Mouse (Mus musculus) ovary, adult 18-20 months (tissue): ENCODE measurements around the gene Tbc1d16.
"Not testable (repeated sequence)": the region's sequence is repeated elsewhere in the genome, so short reads cannot be mapped to it uniquely, and the experiment has no call there.

ENCODE experiments used
- DNase-seq: peaks from one replicate; pipeline ENCODE4 v3.0.0; 2022; ENCODE audit warnings: low spot score, mixed read lengths

Gene Tbc1d16

DNA sequence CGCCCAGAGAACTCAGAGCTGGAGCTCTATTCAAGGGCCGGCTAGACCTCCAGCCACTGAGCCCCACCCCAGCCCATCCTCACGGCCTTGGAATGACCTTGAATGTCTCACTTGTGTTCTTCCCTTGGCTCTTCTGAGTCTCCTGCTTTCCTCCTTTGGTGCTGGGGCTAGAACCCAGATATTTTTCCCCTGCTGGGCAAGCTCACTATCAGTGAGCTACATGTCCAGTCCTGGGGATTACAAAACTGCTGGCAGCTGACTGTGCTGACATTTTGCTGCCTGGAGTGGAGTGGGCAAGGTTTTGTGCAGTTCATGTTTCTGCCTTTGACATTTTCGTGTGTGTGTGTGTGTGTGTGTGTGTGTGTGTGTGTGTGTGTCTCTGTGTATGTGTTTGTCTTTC is 111.3 kb downstream of the Tbc1d16 start:
- peak; percentile 52 for DNase-seq

DNA sequence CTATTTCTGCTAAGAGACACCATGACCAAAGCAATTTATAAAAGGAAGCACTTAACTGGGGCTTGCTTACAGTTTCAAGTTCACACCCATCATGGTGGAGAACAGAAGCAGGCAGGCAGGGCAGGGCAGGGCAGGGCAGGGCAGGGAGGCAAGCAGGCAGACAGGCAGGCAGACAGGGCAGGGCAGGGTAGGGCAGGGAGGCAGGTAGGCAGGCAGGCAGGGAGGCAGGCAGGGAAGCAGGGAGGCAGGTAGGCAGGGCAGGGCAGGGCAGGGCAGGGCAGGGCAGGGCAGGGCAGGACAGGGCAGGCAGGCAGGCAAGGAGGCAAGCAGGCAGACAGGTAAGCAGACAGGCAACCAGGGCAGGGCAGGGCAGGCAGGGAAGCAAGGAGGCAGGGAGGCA is 115.6 kb downstream of the Tbc1d16 start:
- DNase-seq: no peak

DNA sequence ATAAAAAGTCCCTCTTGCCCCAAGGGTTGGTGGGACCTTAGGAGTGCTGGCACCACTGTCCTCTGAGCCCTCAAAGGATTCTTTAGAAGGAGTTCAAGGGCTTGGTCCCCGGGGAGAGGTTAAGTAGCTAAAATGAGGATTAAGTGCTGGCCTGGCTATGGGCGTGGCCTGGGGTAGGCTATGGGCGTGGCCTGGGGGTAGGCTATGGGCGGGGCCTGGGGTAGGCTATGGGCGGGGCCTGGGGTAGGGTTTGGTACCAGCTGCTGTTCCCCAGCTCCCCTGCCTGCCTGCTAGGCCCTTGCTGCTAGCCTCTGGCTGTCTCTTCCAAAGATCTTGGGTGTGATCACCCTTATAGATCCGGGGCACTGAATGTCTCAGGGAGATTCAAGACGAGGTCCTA is 117.0 kb downstream of the Tbc1d16 start:
- no peak for DNase-seq

DNA sequence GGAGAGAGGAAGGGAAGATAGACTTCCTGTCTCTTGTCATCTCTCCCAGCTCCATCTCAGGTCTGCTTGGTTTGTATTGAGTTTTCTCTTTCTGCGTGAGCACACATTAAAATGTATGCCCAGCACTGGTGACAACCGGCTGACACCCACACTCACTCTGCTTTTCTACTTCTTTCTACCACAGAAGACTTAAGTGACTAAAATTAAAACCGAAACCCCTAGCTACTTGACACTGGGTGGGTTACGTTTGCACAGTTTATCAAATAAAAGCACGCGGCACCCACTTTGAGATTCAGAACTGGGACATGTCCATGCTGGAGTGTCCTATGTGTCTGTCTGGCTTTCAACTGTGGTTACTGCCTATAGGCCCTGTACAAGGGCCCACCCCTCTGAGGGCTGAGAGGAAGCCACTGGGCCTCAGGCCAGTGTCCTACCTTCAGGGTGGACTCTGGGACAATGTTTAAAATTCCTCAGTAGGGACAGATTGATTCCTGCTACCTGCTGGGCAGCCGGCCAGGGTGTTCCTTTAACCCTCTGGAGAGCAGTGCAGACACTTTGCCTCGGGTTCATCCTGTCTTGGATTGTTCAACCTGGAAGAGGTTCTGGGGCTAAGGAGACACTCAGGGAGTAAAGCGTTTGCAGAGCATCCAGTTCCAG is 118.8 kb downstream of the Tbc1d16 start:
- DNase-seq: no peak

DNA sequence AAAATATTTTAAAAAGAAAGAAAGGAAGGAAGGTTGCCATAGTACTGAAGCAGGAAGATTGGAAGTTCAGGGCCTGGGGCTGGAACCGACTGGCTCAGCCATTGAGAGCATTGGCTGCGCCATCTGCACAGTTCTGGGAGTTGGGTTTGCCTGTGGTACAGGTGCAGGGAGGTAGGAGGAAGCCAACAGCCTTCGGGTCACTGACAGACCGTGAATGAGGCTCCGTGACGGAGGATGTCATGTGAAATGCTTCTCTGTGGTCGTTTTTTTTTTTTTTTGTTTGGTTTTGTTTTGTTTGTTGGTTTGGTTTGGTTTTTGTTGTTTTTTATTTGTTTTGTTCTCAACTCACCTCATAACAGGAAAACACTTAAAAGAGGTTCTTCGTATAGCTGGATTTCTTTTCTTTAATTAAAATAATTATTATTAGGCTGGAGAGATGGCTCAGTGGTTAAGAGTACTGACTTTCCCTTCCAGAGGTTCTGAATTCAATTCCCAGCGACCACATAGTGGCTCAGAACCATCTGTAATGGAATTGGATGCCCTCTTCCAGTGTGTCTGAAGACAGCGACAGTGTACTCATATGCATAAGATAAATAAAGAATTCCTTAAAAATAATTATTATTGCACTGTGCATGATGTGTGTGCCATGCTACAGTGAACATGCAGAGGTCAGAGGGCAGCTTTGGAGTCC is 119.6 kb downstream of the Tbc1d16 start:
- no peak for DNase-seq

DNA sequence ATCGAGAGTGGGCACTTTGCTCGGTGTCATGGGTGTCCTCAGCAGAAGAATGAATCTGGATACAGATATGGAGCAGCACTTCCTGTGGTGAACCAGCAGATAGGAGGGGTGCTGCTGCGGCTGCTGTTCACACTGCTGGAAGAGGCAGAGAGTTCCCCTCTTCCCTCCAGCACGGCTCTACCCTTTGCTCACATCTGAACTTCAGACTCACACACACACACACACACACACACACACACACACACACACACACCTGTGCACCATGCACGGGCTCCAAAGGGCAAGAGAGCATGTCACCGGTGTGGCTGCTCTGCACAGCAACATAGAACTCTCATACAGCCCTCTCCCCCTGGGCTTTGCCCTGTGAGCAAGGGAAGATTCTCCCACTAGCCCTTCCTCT is 122.0 kb downstream of the Tbc1d16 start:
- DNase-seq: no peak

DNA sequence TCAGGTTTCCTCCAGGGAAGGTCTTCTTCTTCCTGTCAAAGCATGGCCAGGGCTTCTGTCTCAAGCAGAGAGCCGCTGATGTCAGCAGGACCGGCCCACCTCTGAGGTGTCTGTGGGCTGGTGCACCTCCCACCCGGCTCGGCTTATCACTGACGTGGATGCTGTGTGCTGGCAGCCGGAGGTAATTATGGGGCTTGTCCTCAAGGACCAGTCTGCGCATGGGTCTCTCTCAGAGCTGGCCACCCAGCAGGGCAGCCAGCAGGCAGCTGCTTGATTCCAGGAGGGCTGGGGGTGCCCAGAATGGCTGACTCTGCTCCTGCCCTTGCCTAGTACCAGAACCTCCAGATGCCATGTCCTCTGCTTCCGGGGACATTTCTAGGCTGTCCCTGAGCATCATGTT is 122.6 kb downstream of the Tbc1d16 start:
- no peak for DNase-seq

DNA sequence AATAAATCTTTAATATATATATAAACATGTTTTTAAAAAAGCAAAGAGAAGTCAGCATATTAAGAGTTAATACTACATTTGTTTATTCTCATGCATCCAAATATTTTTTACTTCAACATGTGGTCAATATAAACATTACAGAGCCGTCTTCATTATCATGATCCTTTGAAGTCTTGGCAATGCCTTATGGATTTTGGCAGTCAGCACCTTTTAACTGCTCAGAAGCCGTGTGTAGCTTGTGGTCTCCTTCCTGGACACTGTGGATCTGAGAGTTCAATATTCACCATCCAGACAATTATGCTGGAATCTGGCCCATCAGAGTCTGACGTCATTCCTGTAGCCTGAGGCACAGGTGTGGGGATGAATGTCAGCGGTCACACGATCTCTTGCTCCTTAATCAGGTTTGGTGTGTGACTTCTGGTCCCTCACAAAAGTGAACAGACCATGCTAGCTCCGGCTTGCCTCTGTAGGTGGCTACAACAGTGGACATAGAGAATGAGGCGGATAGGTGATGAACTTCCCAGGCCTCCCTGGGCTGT is 123.2 kb downstream of the Tbc1d16 start:
- DNase-seq: no peak

DNA sequence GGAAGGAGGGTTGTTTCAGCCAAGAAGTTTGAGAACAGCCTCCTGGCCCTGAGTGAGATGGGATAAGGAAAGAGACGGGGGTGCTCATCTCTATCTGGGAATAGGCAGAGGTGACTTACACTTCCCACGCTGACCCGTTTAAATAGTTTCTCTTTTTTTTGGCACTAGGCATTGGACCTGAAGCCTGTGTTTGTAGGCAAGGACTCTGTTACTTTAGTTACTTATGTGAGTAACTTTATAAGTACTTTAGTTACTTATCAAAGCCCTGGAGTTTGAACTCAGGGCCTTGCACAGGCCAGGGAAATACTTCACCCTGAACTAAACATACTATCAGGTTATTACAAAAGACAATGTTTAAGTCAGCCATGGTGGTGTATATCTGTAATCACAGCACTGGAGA is 124.3 kb downstream of the Tbc1d16 start:
- DNase-seq: no peak

DNA sequence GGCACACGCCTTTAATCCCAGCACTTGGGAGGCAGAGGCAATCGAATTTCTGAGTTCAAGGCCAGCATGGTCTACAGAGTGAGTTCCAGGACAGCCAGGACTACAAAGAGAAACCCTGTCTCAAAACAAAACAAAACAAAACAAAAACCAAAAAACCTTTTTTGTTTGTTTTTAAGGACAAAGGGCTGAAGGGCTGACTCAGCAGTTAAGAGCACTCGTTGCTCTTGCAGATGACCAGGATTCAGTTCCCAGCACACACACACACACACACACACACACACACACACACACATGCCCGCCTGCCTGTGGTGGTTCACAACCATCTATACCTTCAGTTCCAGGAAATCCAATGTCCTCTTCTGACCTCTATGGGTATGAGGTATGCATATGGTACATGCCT is 127.9 kb downstream of the Tbc1d16 start:
- DNase-seq: not testable (repeated sequence)

DNA sequence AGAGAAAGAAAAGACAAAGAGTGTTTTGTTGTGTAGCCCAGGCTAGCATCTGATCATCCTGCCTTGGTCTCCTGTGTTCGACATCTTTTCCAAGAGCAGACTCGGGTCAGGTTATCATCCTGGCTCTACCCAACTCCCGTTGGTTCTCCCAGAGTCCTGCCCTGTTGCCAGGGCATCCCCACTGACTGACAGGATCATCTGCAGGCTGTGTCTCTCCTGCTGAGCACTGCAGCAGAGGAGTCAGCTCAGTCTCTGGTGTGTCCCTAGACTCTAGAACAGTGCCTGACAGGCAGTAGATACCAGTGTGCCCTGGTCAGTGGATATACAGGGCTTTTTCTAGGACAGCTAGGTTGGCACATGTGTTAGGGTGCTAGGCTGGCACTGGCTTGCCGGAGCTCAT is 130.1 kb downstream of the Tbc1d16 start:
- no peak for DNase-seq

DNA sequence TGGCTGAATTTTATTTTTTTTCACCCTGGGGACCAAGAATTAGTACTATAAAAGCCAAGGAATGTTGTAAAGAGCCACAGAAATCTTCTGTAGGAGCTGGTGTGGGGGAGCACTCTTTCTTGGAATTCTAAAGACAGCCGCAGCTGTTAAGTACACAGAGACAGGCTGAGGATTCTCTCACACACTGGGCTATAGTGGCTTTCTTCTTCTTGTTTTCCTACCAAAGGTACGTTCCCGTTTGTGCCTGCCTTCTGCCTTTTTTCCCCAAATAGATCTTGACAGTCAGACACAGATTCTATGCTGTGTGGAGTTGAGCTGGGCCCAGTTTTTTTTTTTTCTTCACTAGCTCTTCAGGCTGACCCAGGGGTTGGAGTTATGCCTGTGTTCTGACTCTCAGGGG is 132.9 kb downstream of the Tbc1d16 start:
- DNase-seq: no peak

DNA sequence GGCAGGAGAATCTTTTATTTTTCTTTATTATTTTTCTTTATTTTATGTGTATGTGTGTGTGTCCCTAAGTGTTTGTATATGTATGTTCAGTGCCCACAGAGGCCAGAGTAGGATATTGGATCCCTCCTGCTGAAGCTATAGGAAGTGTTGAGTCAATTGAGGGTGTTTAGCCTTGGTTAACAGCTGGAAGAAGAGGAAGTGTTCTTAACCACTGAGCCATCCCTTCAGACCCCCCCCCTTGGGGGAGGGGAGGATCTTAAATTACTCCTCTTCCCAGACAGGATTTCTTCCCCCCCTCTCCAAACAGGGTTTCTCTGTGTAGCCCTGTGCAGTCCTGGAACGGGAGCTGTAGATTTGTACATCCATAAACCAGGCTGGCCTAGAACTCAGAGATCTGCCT is 135.0 kb downstream of the Tbc1d16 start:
- no peak for DNase-seq
